Mouse (Mus musculus) lung, postnatal 0 days (tissue): Measurements from ENCODE around the gene 4921504E06Rik.

Experiments
- CTCF ChIP-seq: IDR thresholded peaks from 2 replicates; pipeline ENCODE4 v1.5.1; 2016; ENCODE audit warnings: antibody characterized with exemption, mild to moderate bottlenecking
- EP300 ChIP-seq: IDR thresholded peaks from 2 replicates; pipeline ENCODE4 v1.6.1; 2016; ENCODE audit warnings: antibody characterized with exemption, mild to moderate bottlenecking, control low read depth

- TF ChIP-seq CTCF (no peak), EP300 (no peak)
Observed at GRCm38 (mm10) chr2:19553821-19554592, at the start of gene 4921504E06Rik.
